Mouse (Mus musculus) liver, embryonic 15.5 days (tissue): ENCODE data around the gene Ddx20. TPM values are rescaled to one million over a fixed set of nuclear protein-coding genes. Genes with fewer than 3 reads are reported as not detected.

Experiments
- ATAC-seq: fragments of 200-750 bp; cut with Nextera tagmentation; 2 replicates; pipeline ENCODE4 v1.8.0; 2017; ENCODE audit warnings: moderate number of reproducible peaks, mild to moderate bottlenecking, moderate library complexity; ENCODE audit not compliant: insufficient read depth
- H3K27ac ChIP-seq: fragments of 300-500 bp; sonication (generic); replicated peaks from 2 replicates; pipeline ENCODE4 v1.5.1; 2015; ENCODE audit warnings: mild to moderate bottlenecking, inconsistent platforms
- H3K27me3 ChIP-seq: fragments of 300-500 bp; sonication (generic); 2 replicates; pipeline ENCODE4 v1.6.1; 2015; ENCODE audit warnings: mild to moderate bottlenecking, inconsistent platforms
- H3K36me3 ChIP-seq: fragments of 300-500 bp; sonication (generic); replicated peaks from 2 replicates; pipeline ENCODE4 v1.6.1; 2015; ENCODE audit warnings: moderate library complexity, mild to moderate bottlenecking, inconsistent platforms
- H3K4me1 ChIP-seq: fragments of 300-500 bp; sonication (generic); replicated peaks from 2 replicates; pipeline ENCODE4 v1.6.1; 2015; ENCODE audit warnings: inconsistent platforms
- H3K4me2 ChIP-seq: fragments of 300-500 bp; sonication (generic); 2 replicates; pipeline ENCODE4 v1.6.1; 2015; ENCODE audit warnings: moderate library complexity, mild to moderate bottlenecking, inconsistent platforms
- H3K4me3 ChIP-seq: fragments of 300-500 bp; sonication (generic); replicated peaks from 2 replicates; pipeline ENCODE4 v1.5.1; 2015; ENCODE audit warnings: mild to moderate bottlenecking, inconsistent platforms
- H3K9ac ChIP-seq: fragments of 300-500 bp; sonication (generic); 2 replicates; pipeline ENCODE4 v1.6.1; 2015; ENCODE audit warnings: moderate library complexity, mild to moderate bottlenecking, inconsistent platforms
- H3K9me3 ChIP-seq: fragments of 300-500 bp; sonication (generic); replicated peaks from 2 replicates; pipeline ENCODE4 v1.6.1; 2016; ENCODE audit warnings: inconsistent platforms
- WGBS: fragments of 180-500 bp; shearing (Covaris S2); methylation state at CpG from one replicate; pipeline ENCODE4 v1.1.7; 2015; ENCODE audit warnings: mixed read lengths; ENCODE audit not compliant: insufficient replicate concordance; 5-methylcytosine and 5-hydroxymethylcytosine counted together
- polyA plus RNA-seq: library from polyadenylated mRNA; unstranded; fragments of >200 nt; fragmentation: Nextera tagmentation; extraction: Ambion mirVana; gene quantifications from 2 replicates; pipeline ENCODE4 v1.2.1, GENCODE M21; 2015

The Ddx20 gene
- polyA plus RNA-seq, 1 experiment from 2014 or later = 19.0 TPM

DNA sequence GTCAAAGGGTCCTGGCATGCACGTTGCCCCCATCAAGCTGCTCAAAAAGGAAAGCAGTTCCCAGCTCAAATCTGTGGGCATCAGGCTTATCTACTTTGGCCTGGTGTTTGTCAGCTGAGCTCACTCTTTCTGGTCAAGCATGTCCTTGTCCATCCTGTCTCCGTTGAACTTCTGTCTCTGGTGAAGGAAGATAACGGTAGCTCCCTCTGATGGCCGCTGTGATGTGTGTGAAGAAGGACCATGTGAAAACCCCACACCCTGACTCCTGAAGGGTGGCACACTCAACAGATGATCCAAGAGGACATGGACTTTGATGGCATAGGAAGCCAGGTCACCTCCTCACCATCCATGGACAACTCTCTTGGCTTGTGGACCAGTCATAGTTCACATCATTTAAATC is 31.4 kb upstream of the Ddx20 start:
- H3K27me3 ChIP-seq = 0 out of 2 replicates have a peak, but pooled peaks cover under 1% of the 10 kb centered on the region
- peaks cover 3% of the 10 kb centered on the region; the same call in 1 of the 2 replicates for H3K4me1 ChIP-seq
- no peak for ATAC-seq
- no peak overlapping the region for H3K4me2 ChIP-seq
- 23% methylated on average over 4 of the region's 4 CpGs for WGBS
- H3K27ac ChIP-seq = no peak overlapping the region
- H3K9ac ChIP-seq = no peak overlapping the region
- no peaks in the 10 kb centered on the region for H3K36me3 ChIP-seq
- no peaks in the 10 kb centered on the region for H3K9me3 ChIP-seq
- no peak overlapping the region for H3K4me3 ChIP-seq

DNA sequence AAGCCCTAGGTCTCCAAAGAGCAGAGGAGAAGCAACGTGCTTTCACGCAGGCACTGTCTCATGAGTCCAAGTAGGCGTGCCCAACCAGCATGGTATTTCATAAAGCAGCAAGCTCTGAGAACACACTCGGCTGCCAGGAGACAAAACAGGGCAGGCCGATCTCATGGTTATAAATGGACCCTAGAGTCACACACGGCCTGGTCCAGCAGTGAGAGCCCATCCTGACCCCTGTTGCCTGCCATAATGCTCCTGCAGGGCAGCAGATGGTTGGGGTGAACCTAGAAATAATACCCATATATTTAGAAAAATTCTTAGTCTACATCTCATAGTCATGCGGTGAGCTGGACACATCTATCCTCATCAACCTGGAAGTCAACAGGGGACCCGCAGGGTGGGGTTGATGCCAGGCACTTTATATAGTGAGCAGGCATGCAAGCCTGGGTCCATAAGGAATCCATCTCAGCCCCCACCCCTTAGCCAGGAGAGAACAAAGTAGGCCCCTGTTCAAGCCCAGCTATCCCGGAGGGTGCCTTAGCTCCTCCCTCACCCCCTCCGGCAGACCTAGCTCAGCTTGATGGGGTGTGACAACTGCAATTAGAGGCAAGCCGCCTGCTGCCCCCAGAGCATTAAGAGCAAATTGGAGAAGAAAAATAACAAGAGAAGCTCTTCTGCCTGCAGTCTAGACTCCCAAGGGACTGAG is 30.6 kb upstream of the Ddx20 start:
- no peaks in the 10 kb centered on the region for H3K9me3 ChIP-seq
- H3K36me3 ChIP-seq = no peaks in the 10 kb centered on the region
- H3K4me2 ChIP-seq = no peak overlapping the region
- WGBS = 68% methylated on average over 11 of the region's 11 CpGs
- no peak overlapping the region for H3K4me3 ChIP-seq
- peaks cover 6% of the 10 kb centered on the region; the same call in 1 of the 2 replicates for H3K27me3 ChIP-seq
- ATAC-seq = no peak
- no peak overlapping the region for H3K27ac ChIP-seq
- H3K4me1 ChIP-seq = peaks cover 3% of the 10 kb centered on the region; the same call in 1 of the 2 replicates
- H3K9ac ChIP-seq = no peak overlapping the region

DNA sequence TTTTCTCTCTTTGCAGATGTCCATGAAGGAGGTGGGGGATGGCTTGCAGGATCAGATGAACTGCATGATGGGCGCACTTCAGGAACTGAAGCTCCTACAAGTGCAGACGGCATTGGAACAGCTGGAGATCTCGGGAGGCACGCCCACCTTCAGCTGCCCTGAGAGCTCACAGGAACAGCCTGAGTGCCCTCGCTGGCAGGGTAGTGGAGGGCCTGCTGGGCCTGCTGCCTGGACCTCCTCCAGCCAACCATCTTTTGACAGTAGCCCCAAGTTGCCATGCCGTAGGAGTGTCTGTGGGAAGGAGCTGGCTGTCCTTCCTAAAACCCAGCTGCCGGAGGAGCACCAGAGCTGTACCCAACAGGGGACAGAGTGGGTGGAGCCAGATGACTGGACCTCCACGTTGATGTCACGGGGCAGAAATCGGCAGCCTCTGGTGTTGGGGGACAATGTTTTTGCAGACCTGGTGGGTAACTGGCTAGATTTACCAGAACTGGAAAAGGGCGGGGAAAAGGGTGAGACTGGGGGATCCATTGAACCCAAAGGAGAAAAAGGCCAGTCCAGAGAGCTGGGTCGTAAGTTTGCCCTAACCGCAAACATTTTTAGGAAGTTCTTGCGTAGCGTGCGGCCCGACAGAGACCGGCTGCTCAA is 29.1 kb upstream of the Ddx20 start:
- WGBS = 60% methylated on average over 18 of the region's 18 CpGs
- H3K4me3 ChIP-seq = no peak overlapping the region
- H3K4me2 ChIP-seq = no peak overlapping the region

DNA sequence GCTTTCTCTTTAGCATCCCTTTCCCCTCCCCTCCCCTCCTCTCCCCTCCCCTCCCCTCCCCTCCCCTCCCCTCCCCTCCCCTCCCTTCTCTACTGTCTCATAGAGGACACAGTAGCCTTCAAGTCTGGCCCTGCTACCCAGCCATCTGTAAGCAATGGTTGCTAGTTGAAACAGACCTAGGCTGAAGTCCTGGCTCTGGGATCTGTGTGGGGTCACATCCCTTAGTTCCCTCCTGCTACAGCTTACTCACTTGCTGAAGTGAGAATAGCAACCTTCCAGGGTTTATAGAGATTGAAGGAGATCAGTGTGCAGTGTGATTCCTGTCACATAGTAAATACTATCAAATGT is 27.4 kb upstream of the Ddx20 start:
- Histone ChIP-seq H3K27ac (no peak overlapping the region), H3K36me3 (no peaks in the 10 kb centered on the region), H3K4me1 (peaks cover 3% of the 10 kb centered on the region; the same call in 1 of the 2 replicates), H3K4me3 (no peak overlapping the region), H3K9me3 (no peaks in the 10 kb centered on the region), H3K9ac (no peak overlapping the region), H3K4me2 (no peak overlapping the region), H3K27me3 (peaks cover 23% of the 10 kb centered on the region)
- ATAC-seq = no peak

More for the DNA sequence above, 29.1 kb upstream of the Ddx20 start:
- H3K9me3 ChIP-seq = no peaks in the 10 kb centered on the region
- H3K9ac ChIP-seq = no peak overlapping the region
- ATAC-seq = no peak
- H3K27ac ChIP-seq = no peak overlapping the region
- peaks cover 3% of the 10 kb centered on the region; the same call in 1 of the 2 replicates for H3K4me1 ChIP-seq
- peaks cover 14% of the 10 kb centered on the region for H3K27me3 ChIP-seq
- no peaks in the 10 kb centered on the region for H3K36me3 ChIP-seq

DNA sequence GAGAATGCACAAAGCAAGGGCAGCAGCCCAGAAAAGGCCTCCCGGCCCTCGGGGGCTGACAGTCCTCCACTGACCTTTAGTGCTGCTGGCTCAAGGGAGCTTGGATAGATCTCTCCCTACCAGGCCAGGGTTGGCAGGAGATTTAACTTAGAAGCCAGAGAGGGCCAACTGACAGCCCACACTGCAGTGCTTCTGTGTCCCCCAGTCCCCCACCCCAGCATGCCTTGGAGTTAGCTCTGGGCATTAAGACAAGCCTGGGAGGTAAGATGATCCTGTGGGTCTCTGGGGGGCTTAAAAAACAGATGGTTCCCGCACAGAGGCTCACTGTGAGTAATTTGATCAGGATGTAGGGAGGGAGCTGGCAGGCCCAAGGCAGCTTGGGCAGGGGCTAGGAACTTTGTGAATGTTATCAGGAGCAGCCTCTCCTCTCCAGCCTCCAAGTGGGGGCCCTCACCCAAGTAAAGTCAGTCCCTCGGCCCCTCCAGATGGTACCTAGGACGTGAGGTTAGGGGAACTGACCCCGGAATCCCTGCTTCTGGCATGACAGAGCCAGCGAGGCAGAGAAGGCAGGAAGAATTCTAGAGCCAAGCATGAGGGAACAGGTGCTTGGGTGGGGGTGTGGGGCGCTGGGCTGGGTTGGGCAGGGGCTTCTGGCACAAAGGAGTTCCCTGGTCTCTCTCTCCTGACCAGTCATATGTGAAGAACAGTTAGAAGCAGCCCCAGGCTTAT is 26.9 kb upstream of the Ddx20 start:
- Histone ChIP-seq H3K9me3 (no peaks in the 10 kb centered on the region), H3K9ac (no peak overlapping the region), H3K4me1 (peaks cover 3% of the 10 kb centered on the region; the same call in 1 of the 2 replicates), H3K4me2 (no peak overlapping the region), H3K4me3 (no peak overlapping the region), H3K27me3 (peaks cover 27% of the 10 kb centered on the region), H3K36me3 (no peaks in the 10 kb centered on the region), H3K27ac (no peak overlapping the region)
- ATAC-seq = no peak
- 51% methylated on average over 8 of the region's 8 CpGs for WGBS

DNA sequence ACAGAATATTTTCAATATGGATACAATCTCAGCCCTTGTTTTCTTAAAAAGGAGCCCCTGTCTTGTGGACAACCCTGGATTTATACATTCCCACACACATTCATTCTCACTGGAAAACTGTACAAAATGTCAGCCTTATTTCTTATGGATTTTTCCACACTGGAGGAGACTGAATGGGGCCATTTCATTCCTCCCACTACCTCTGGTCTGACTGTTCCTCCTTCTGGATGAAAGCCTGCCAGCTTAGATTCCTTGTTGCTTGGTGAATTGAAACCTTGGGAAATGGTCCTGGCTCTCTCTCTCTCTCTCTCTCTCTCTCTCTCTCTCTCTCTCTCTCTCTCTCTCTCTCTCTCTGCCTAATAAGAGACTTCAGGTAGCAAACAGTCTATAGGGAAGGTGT is 25.5 kb upstream of the Ddx20 start:
- Histone ChIP-seq H3K9me3 (no peaks in the 10 kb centered on the region), H3K27ac (no peak overlapping the region), H3K27me3 (peaks cover 30% of the 10 kb centered on the region), H3K36me3 (no peaks in the 10 kb centered on the region), H3K4me3 (no peak overlapping the region), H3K9ac (no peak overlapping the region), H3K4me1 (no peaks in the 10 kb centered on the region; the same call in 1 of the 2 replicates), H3K4me2 (no peak overlapping the region)
- no peak for ATAC-seq

DNA sequence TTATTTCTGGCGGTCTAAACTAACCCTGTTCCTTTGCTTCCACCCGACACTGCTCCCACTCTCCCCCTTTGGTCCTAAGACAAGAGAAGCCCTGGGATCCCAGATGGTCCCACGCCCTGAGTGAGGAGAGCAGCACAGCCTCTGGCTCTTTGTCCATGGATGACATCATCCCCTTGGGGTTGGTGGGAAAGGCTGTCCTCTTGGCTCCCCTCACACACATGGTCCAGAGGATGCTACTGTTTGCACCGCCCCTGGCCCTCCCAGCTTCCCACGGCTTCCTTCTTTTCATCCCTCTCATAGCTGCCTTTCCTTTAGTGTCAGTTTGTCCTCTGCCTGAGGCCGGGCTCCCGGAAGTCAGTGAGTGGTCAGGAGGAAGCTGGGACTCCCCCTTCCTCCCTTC is 24.4 kb upstream of the Ddx20 start:
- Histone ChIP-seq H3K9me3 (no peaks in the 10 kb centered on the region), H3K4me3 (no peak overlapping the region), H3K4me1 (no peaks in the 10 kb centered on the region; the same call in 1 of the 2 replicates), H3K27me3 (peaks cover 41% of the 10 kb centered on the region), H3K36me3 (no peaks in the 10 kb centered on the region), H3K9ac (no peak overlapping the region), H3K4me2 (no peak overlapping the region), H3K27ac (no peak overlapping the region)
- WGBS = 50% methylated on average over 7 of the region's 7 CpGs
- no peak for ATAC-seq

DNA sequence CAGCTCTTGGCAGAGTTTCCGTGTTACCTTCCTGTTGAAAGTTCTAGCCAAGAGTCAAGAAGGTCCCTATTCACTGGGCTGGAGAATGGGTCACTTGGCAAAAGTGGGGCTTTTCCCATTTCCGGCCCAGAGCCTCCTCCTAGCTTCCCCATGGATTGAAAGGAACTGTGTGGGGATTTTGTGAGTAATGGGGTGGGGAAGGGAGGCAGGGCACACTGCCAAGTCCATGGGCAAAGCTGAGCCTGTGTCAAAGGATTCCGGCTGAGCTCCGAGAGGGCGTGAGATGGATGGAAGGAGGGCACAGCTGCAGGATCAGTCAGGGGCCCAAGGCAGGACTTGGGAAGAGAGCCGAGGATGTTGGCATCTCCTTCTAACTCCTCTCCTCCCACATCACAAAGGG is 22.9 kb upstream of the Ddx20 start:
- Histone ChIP-seq H3K9ac (no peak overlapping the region), H3K4me3 (no peak overlapping the region), H3K36me3 (no peaks in the 10 kb centered on the region), H3K9me3 (no peaks in the 10 kb centered on the region), H3K4me2 (no peak overlapping the region), H3K27me3 (peaks cover 56% of the 10 kb centered on the region), H3K4me1 (peaks cover 6% of the 10 kb centered on the region), H3K27ac (no peak overlapping the region)
- WGBS = 60% methylated on average over 6 of the region's 6 CpGs
- no peak for ATAC-seq

DNA sequence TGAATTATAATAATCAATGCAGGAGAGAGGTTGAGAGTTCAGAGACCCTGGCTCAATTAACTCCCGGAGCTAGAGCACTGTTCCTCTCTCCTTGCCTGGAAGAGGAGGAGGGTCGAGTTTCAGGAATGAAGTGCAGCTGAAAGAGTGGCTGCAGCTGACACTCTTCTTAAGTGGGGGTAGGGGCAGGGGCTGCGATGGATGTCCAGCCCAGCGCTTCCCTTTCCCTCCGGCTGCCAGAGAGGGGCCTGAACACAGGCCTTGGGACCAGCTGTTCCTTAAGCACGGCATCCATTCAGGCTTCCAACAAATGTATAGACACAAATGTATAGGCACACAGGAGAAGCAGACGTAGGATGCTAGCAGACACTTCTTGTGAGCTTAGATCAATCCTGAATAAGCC is 20.2 kb upstream of the Ddx20 start:
- Histone ChIP-seq H3K4me3 (no peak overlapping the region), H3K4me1 (peaks cover 33% of the 10 kb centered on the region), H3K9ac (no peak overlapping the region), H3K27ac (no peak overlapping the region), H3K27me3 (peaks cover 72% of the 10 kb centered on the region), H3K9me3 (no peaks in the 10 kb centered on the region), H3K36me3 (no peaks in the 10 kb centered on the region), H3K4me2 (no peak overlapping the region)
- no peak for ATAC-seq
- 57% methylated on average over 7 of the region's 7 CpGs for WGBS

DNA sequence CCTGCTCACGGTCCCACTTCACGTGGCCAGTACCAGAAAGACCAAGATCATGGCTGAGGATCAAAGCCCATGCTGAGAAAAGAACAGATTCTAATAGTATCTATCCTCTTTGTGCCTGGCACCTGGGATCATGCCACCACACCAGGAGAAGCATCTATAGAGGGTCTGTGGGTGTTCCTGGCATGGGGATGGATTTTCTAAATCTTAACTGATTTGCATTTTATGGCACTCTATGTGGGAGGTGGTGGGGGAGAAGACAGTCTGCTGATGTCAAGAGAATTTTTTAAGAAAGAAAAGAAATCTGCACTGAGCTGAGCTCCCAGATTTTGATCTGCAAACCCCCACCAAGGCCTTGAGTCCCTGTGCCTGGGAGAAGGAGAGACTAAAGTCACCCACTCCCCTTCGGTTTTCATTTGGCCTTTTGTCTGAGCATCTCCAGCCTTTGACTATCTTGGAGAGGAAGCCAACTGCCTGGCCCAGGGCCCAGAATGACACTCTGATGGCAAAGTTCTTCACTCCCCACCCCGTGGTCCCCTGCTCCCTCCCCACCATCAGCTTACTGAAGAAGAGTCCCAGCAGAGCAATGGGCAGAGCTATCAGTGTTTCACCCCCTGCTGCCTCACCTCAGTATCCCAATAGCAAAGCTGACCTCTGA is 19.1 kb upstream of the Ddx20 start:
- Histone ChIP-seq H3K9me3 (no peaks in the 10 kb centered on the region), H3K27ac (no peak overlapping the region), H3K4me1 (peaks cover 44% of the 10 kb centered on the region), H3K4me3 (no peak overlapping the region), H3K36me3 (no peaks in the 10 kb centered on the region), H3K27me3 (peaks cover 73% of the 10 kb centered on the region), H3K9ac (no peak overlapping the region), H3K4me2 (no peak overlapping the region)
- 35% methylated on average over 4 of the region's 4 CpGs for WGBS
- ATAC-seq = no peak

DNA sequence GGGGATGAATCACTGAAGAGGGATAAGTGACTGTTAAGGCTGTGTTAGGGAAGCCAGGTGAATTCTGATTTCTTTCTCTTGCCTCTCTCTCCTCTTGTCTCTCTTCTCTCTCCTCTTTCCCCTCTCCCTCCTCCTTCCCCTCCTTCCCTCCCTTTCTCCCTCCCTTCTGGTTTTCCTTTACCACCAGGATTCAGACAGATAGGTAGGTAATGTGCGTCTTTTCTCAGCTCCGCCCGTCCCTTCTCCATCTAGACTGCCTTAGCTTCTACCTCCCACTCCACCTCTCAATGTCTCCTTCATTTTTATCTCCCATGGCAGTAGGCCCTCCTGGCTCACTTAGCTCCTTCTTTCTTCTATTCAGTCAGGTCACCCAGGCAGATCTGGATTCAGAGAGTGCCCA is 18.2 kb upstream of the Ddx20 start:
- no peak for ATAC-seq
- H3K27ac ChIP-seq = no peak overlapping the region
- peak overlapping the region; percentile 62 for H3K4me3 ChIP-seq
- WGBS = 25% methylated on average over 3 of the region's 3 CpGs
- peaks cover 52% of the 10 kb centered on the region for H3K4me1 ChIP-seq
- peak overlapping the region; percentile 97 for H3K4me2 ChIP-seq
- H3K9me3 ChIP-seq = no peaks in the 10 kb centered on the region
- no peaks in the 10 kb centered on the region for H3K36me3 ChIP-seq
- H3K27me3 ChIP-seq = peaks cover 68% of the 10 kb centered on the region
- peak overlapping the region; percentile 58 for H3K9ac ChIP-seq
